Mouse (Mus musculus) heart, postnatal 14 days (tissue): ENCODE measurements around the gene Strn4. TPM values are rescaled to one million over a fixed set of nuclear protein-coding genes. Genes with fewer than 3 reads are reported as not detected.
A peak's percentile ranks its signal among the peaks of the same experiment; 100 is the strongest.

Source experiments
- DNase-seq, 2 experiments: peaks; one replicate each; pipeline ENCODE4 v3.0.0; 2021 to 2022
- intact Hi-C: fragments of 180-260 bp; cut with DNase I; formaldehyde crosslinking; loops from one replicate; pipeline ENCODE4 v1.15.1; 2025
- total RNA-seq, 2 experiments: library from RNA; stranded (reverse); gene quantifications; 2 replicates each; pipeline ENCODE4 v1.2.3; 2021

Gene Strn4
- total RNA-seq, 2 experiments from 2014 or later, result 65.3 to 69.1 TPM

GRCm38 (mm10) chr7:16871600-16871999 lies 55.9 kb downstream of the Strn4 start:
- intact Hi-C loops, result no loop called here
- no peak for DNase-seq

GRCm38 (mm10) chr7:16872478-16872877 lies 56.8 kb downstream of the Strn4 start:
- DNase-seq, result no peak
- intact Hi-C loops, result no loop called here

- intact Hi-C loops, result no loop called here
- no peak for DNase-seq
Observed at GRCm38 (mm10) chr7:16873392-16873791, 57.7 kb downstream of the Strn4 start.

GRCm38 (mm10) chr7:16874190-16874589 lies 58.5 kb downstream of the Strn4 start:
- intact Hi-C loops, result no loop called here
- peak; percentile 85 to 88 for DNase-seq

GRCm38 (mm10) chr7:16874756-16875309 lies 59.1 kb downstream of the Strn4 start:
- intact Hi-C loops, result loop anchor here (5.0 kb wide), 1 partner anchor 37 kb away; no protein-coding TSS in a partner anchor
- peak; percentile 98 to 99 for DNase-seq

GRCm38 (mm10) chr7:16875310-16875325 lies 59.4 kb downstream of the Strn4 start, which contains the start of gene Dact3:
TSS of gene Dact3 (plus strand) at chr7:16875317.
- DNase-seq, result no peak
- intact Hi-C loops, result loop anchor here (5.0 kb wide), 1 partner anchor 37 kb away; no protein-coding TSS in a partner anchor

- intact Hi-C loops, result loop anchor here (5.0 kb wide), 1 partner anchor 37 kb away; no protein-coding TSS in a partner anchor
- DNase-seq, result no peak
Observed at GRCm38 (mm10) chr7:16875326-16875725, 59.6 kb downstream of the Strn4 start.

- no peak for DNase-seq
- intact Hi-C loops, result loop anchor here (2.0 to 5.0 kb wide), 2 partner anchors 15 to 36 kb away; partner anchors contain the start of gene Gng8
Observed at GRCm38 (mm10) chr7:16876006-16876405, 60.3 kb downstream of the Strn4 start.

- peak in 1 of 2 experiments; percentile 49 for DNase-seq
- intact Hi-C loops, result loop anchor here (2.0 to 5.0 kb wide), 2 partner anchors 14 to 36 kb away; partner anchors contain the start of gene Gng8
Observed at GRCm38 (mm10) chr7:16876608-16877007, 60.9 kb downstream of the Strn4 start.

- no peak for DNase-seq
- intact Hi-C loops, result loop anchor here (2.0 to 5.0 kb wide), 2 partner anchors 13 to 35 kb away; partner anchors contain the start of gene Gng8
Observed at GRCm38 (mm10) chr7:16877717-16878116, 62.0 kb downstream of the Strn4 start.

- intact Hi-C loops, result loop anchor here (5.0 kb wide), 1 partner anchor 32 kb away; no protein-coding TSS in a partner anchor
- peak; percentile 64 to 75 for DNase-seq
Observed at GRCm38 (mm10) chr7:16879796-16880547, 64.3 kb downstream of the Strn4 start.

- intact Hi-C loops, result no loop called here
- no peak for DNase-seq
Observed at GRCm38 (mm10) chr7:16880615-16881014, 64.9 kb downstream of the Strn4 start.

- no peak for DNase-seq
- intact Hi-C loops, result no loop called here
Observed at GRCm38 (mm10) chr7:16883162-16883561, 67.5 kb downstream of the Strn4 start.

GRCm38 (mm10) chr7:16884334-16884733 lies 68.6 kb downstream of the Strn4 start:
- DNase-seq, result no peak
- intact Hi-C loops, result no loop called here

- intact Hi-C loops, result no loop called here
- DNase-seq, result no peak
Observed at GRCm38 (mm10) chr7:16885271-16885776, 69.6 kb downstream of the Strn4 start.

GRCm38 (mm10) chr7:16885905-16886304 lies 70.2 kb downstream of the Strn4 start:
- intact Hi-C loops, result no loop called here
- DNase-seq, result no peak

Other genes starting within 250 kb of the Strn4 start
- 10 to 100 TPM; 42.8 to 44.1 TPM for gene Arhgap35, start 200.9 kb upstream of the Strn4 start, total RNA-seq
- not detected for gene Ceacam15, start 140.2 kb upstream of the Strn4 start, total RNA-seq
- gene Ceacam9, start 94.0 kb upstream of the Strn4 start, total RNA-seq, result not detected
- gene Ap2s1, start 77.5 kb upstream of the Strn4 start, total RNA-seq, result 100 to 1,000 TPM in 1 of 2 experiments, 10 to 100 TPM in 1; 89.4 to 102 TPM
- gene Slc1a5, start 34.5 kb upstream of the Strn4 start, total RNA-seq, result 10 to 100 TPM; 26.5 to 35.4 TPM
- gene Fkrp, start 843 bp downstream of the Strn4 start, total RNA-seq, result 10 to 100 TPM; 42.8 to 45.5 TPM
- 10 to 100 TPM; 35.3 to 35.9 TPM for gene Prkd2, start 27.0 kb downstream of the Strn4 start, total RNA-seq
- 10 to 100 TPM; 18.6 to 19.0 TPM for gene Dact3, start 59.4 kb downstream of the Strn4 start, total RNA-seq
- gene Gng8, start 75.9 kb downstream of the Strn4 start, total RNA-seq, result under 1 TPM; 0.81 to 0.98 TPM
- gene Ptgir, start 90.6 kb downstream of the Strn4 start, total RNA-seq, result 1 to 10 TPM; 1.4 to 1.6 TPM
- 100 to 1,000 TPM; 228 to 250 TPM for gene Calm3, start 108.2 kb downstream of the Strn4 start, total RNA-seq
- gene Pnmal2, start 128.8 kb downstream of the Strn4 start, total RNA-seq, result 1 to 10 TPM; 3.6 to 4.0 TPM
- gene Pnmal1, start 143.8 kb downstream of the Strn4 start, total RNA-seq, result not detected
- gene Gm42372, start 167.2 kb downstream of the Strn4 start, total RNA-seq, result under 1 TPM; 0.07 TPM
- gene Ccdc8, start 176.8 kb downstream of the Strn4 start, total RNA-seq, result 10 to 100 TPM in 1 of 2 experiments, 1 to 10 TPM in 1; 9.8 to 10.3 TPM
- 100 to 1,000 TPM; 101 to 108 TPM for gene Ppp5c, start 212.0 kb downstream of the Strn4 start, total RNA-seq
- gene Hif3a, start 246.5 kb downstream of the Strn4 start, total RNA-seq, result 1 to 10 TPM; 4.9 to 5.4 TPM